Mouse (Mus musculus): ENCODE results near the gene 4930469K13Rik. TPM values are rescaled to one million over a fixed set of nuclear protein-coding genes. Genes with fewer than 3 reads are reported as not detected.

Gene 4930469K13Rik
- total and polyA plus RNA-seq, 3 experiments, result 0.23 to 0.29 TPM; not detected in 1

- Histone ChIP-seq H3K9ac (ENCODE audit: control insufficient read depth, low read depth, low read length, poor library complexity, severe bottlenecking) (no peak overlapping the region), H3K4me1 (ENCODE audit: control insufficient read depth in 1 of 2, insufficient read depth in 2 of 2, low read length in 2 of 2) (peaks cover 13 to 34% of the 10 kb centered on the region in 2 experiments), H3K36me3 (ENCODE audit: control insufficient read depth in 1 of 2, insufficient read depth in 2 of 2, low read length in 2 of 2) (peaks cover 0 to 29% of the 10 kb centered on the region in 2 experiments; a peak in 2 of 4 replicates), H3K27ac (ENCODE audit: control insufficient read depth, low read depth, low read length) (peak overlapping the region; percentile 5), H3K4me3 (ENCODE audit: control insufficient read depth in 1 of 2, insufficient read depth in 1 of 2, low read depth in 2 of 2, low read length in 2 of 2) (no peak overlapping the region), H3K79me2 (ENCODE audit: control insufficient read depth, insufficient read depth, low read length, poor library complexity) (no peaks in the 10 kb centered on the region), H3K9me3 (replicated peaks; ENCODE audit: insufficient read depth, low read length) (no peaks in the 10 kb centered on the region), H3K27me3 (ENCODE audit: control insufficient read depth in 1 of 2, insufficient read depth in 2 of 2, low read length in 2 of 2) (no peaks in the 10 kb centered on the region)
- no peak for TF ChIP-seq MAZ (IDR thresholded peaks at IDR 0.05; ENCODE audit: low read depth, low read length)
- TF ChIP-seq CHD1 (IDR thresholded peaks at IDR 0.05; ENCODE audit: low read depth, low read length), result no peak
- no peak for TF ChIP-seq USF2 (IDR thresholded peaks at IDR 0.05; ENCODE audit: borderline replicate concordance in 1 of 2, insufficient read depth in 1 of 2, low read depth in 1 of 2, low read length in 2 of 2)
- no peak for TF ChIP-seq KAT2A (conservative IDR thresholded peaks at IDR 0.05; ENCODE audit: low read depth, low read length)
- no peak for TF ChIP-seq SMC3 (IDR thresholded peaks at IDR 0.05; ENCODE audit: low read depth, low read length)
- no peak for TF ChIP-seq HCFC1 (IDR thresholded peaks at IDR 0.05; ENCODE audit: low read depth, low read length)
- TF ChIP-seq E2F4 (IDR thresholded peaks at IDR 0.05; ENCODE audit: borderline replicate concordance, low read depth, low read length), result no peak
- TF ChIP-seq MYB (IDR thresholded peaks at IDR 0.05; ENCODE audit: low read depth, low read length), result no peak
- TF ChIP-seq TBP (IDR thresholded peaks at IDR 0.05; ENCODE audit: low read depth, low read length), result no peak
- no peak for TF ChIP-seq NRF1 (IDR thresholded peaks at IDR 0.05; ENCODE audit: insufficient read depth, low read depth, low read length, poor library complexity, severe bottlenecking)
- TF ChIP-seq MAX (IDR thresholded peaks at IDR 0.05; ENCODE audit: low read length), result no peak
- TF ChIP-seq RCOR1 (IDR thresholded peaks at IDR 0.05; ENCODE audit: low read depth, low read length), result peak; percentile 67; the same call in 1 of the 2 replicates
- no peak for TF ChIP-seq ZC3H11A (IDR thresholded peaks at IDR 0.05; ENCODE audit: low read depth, low read length)
- no peak for TF ChIP-seq ZKSCAN1 (IDR thresholded peaks at IDR 0.05; ENCODE audit: low read depth, low read length)
- TF ChIP-seq BHLHE40 (IDR thresholded peaks at IDR 0.05; ENCODE audit: borderline replicate concordance, low read depth, low read length), result no peak
- no peak for TF ChIP-seq USF1 (IDR thresholded peaks at IDR 0.05; ENCODE audit: low read depth, low read length)
- no peak for TF ChIP-seq MXI1 (IDR thresholded peaks at IDR 0.05; ENCODE audit: low read depth, low read length)
- TF ChIP-seq JUND (IDR thresholded peaks at IDR 0.05; ENCODE audit: low read depth, low read length), result no peak
- no peak for TF ChIP-seq POLR2AphosphoS2 (IDR thresholded peaks at IDR 0.05; ENCODE audit: low read length)
- TF ChIP-seq CTCF (IDR thresholded peaks at IDR 0.05 in 2 of 3, conservative IDR thresholded peaks at IDR 0.05 in 1 of 3; ENCODE audit: control insufficient read depth in 1 of 3, insufficient read depth in 1 of 3, low read depth in 2 of 3, low read length in 3 of 3, poor library complexity in 1 of 3, severe bottlenecking in 1 of 3), result no peak
- peak; percentile 76 for TF ChIP-seq TAL1 (IDR thresholded peaks at IDR 0.05; ENCODE audit: low read length)
- no peak for TF ChIP-seq POLR2AphosphoS5 (IDR thresholded peaks at IDR 0.05; ENCODE audit: borderline replicate concordance, low read depth, low read length)
- peak; percentile 82 to 87 for TF ChIP-seq EP300 (IDR thresholded peaks at IDR 0.05; ENCODE audit: low read depth in 1 of 2, low read length in 2 of 2)
- TF ChIP-seq UBTF (IDR thresholded peaks at IDR 0.05; ENCODE audit: borderline replicate concordance, insufficient read depth, low read depth, low read length), result no peak
- no peak for TF ChIP-seq POLR2A (IDR thresholded peaks at IDR 0.05; ENCODE audit: control insufficient read depth in 1 of 2, insufficient read depth in 1 of 2, low read depth in 1 of 2, low read length in 2 of 2, poor library complexity in 1 of 2)
- no peak for TF ChIP-seq MEF2A (IDR thresholded peaks at IDR 0.05; ENCODE audit: extremely low read depth, insufficient replicate concordance, low read depth, low read length, poor library complexity, severe bottlenecking)
- no peak for TF ChIP-seq NELFE (IDR thresholded peaks at IDR 0.05; ENCODE audit: low read depth, low read length)
- TF ChIP-seq MAFK (IDR thresholded peaks at IDR 0.05; ENCODE audit: borderline replicate concordance, low read depth, low read length), result no peak
- TF ChIP-seq MYC (IDR thresholded peaks at IDR 0.05; ENCODE audit: low read depth, low read length), result no peak
- TF ChIP-seq ELF1 (IDR thresholded peaks at IDR 0.05; ENCODE audit: low read depth, low read length), result 0 out of 2 replicates have a peak, but pooled peaks have one; percentile 6
- no peak for TF ChIP-seq ZNF384 (IDR thresholded peaks at IDR 0.05; ENCODE audit: low read depth, low read length)
- no peak for TF ChIP-seq ZMIZ1 (IDR thresholded peaks at IDR 0.05; ENCODE audit: low read depth, low read length)
- peak; percentile 52; the same call in 1 of the 2 replicates for TF ChIP-seq ETS1 (IDR thresholded peaks at IDR 0.05; ENCODE audit: low read depth, low read length)
- peak; percentile 45; the same call in 1 of the 2 replicates for TF ChIP-seq SIN3A (IDR thresholded peaks at IDR 0.05; ENCODE audit: low read length)
- TF ChIP-seq TCF12 (IDR thresholded peaks at IDR 0.05; ENCODE audit: low read depth, low read length), result peak; percentile 63
- no peak for TF ChIP-seq RAD21 (IDR thresholded peaks at IDR 0.05; ENCODE audit: low read depth, low read length)
- no peak for TF ChIP-seq GABPA (IDR thresholded peaks at IDR 0.05; ENCODE audit: low read depth, low read length)
- peak; percentile 70 for TF ChIP-seq GATA1 (IDR thresholded peaks at IDR 0.05; ENCODE audit: low read depth, low read length)
- peak; percentile 80 for DNase-seq (ENCODE audit: low read depth, low spot score)
Measured at GRCm38 (mm10) chr11:33946501-33946900, 151.9 kb downstream of the 4930469K13Rik start.

Data from MEL (cell line).